Mouse (Mus musculus) layer of hippocampus, adult 6 months (tissue): ENCODE measurements around the gene Kctd3. TPM values are rescaled to one million over a fixed set of nuclear protein-coding genes. Genes with fewer than 3 reads are reported as not detected.

Experiments used
- long read RNA-seq, 2 experiments: library from polyadenylated mRNA; unstranded; transcript quantifications; one replicate each; pipeline ENCODE4 v2.0.0; 2019 to 2020
- polyA plus RNA-seq: library from polyadenylated mRNA; unstranded; fragments of <200 nt; fragmentation: Nextera tagmentation; gene quantifications from 2 replicates; pipeline ENCODE4 v1.2.3, GENCODE M21; 2021

Kctd3 gene
- 21.3 and 21.7 TPM in 2 replicates for polyA plus RNA-seq
- long read RNA-seq, experiment 1, transcript Kctd3-201 (18 exons, 3,706 nt), result major isoform, 20 of 42 reads
- long read RNA-seq, experiment 1, partial matches to known transcripts, result 11 of 42 reads
- long read RNA-seq, experiment 1, other reads (novel, unspliced or antisense), result 10 of 42 reads
- long read RNA-seq, experiment 2, transcript Kctd3-201 (18 exons, 3,706 nt), result major isoform, 127 of 170 reads
- long read RNA-seq, experiment 2, partial matches to known transcripts, result 14 of 170 reads
- long read RNA-seq, experiment 2, other reads (novel, unspliced or antisense), result 27 of 170 reads

GRCm38 (mm10) chr1:189007239-189007979 lies at the start of gene Kctd3:
TSS of gene Kctd3 (minus strand) at chr1:189007841.

